Mouse (Mus musculus): ENCODE data around the gene Cdk5rap1. TPM values are rescaled to one million over a fixed set of nuclear protein-coding genes. Genes with fewer than 3 reads are reported as not detected.

Cdk5rap1 gene
- polyA plus RNA-seq, 1 experiment from 2014 or later: 16.1 TPM

DNA sequence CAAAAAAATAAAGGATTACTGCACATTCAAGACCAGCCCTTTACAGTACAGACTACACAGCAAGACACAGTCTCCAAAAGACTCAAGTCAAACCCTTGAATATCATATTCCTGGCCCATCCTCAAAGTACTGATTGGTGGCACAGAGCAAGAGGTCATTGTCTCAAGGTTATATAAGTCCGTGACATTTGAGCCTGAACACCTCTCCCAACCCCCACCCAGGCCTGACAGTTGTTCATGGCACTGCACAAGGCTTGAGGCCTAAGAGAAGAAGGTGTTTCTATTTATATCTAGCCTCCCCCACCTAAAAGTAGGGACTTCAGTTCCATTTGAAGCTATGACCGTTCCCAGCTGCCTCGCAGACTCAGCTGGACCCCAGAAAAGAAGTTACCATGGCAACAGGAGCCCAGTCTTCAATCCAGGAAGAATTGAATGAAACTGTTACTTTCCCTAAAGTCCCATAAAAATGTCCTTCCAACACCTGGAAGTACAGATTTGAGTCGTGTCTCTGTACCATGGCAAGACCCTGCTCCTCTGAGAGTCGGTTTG, 32.7 kb upstream of the Cdk5rap1 start:
- Histone ChIP-seq H3K27me3 (peaks cover 20% of the 10 kb centered on the region), H3K4me3 (no peak overlapping the region), H3K4me1 (replicated peaks) (peaks cover 38% of the 10 kb centered on the region), H3K4me2 (no peak overlapping the region), H3K9ac (no peak overlapping the region; the same call in 1 of the 2 replicates), H3K27ac (no peak overlapping the region), H3K36me3 (no peaks in the 10 kb centered on the region), H3K9me3 (no peaks in the 10 kb centered on the region)
- no peak for ATAC-seq (ENCODE audit: low FRiP score)
- WGBS: 56% methylated on average over 5 of the region's 5 CpGs

- Histone ChIP-seq H3K4me1 (replicated peaks) (peaks cover 42% of the 10 kb centered on the region), H3K9ac (no peak overlapping the region), H3K4me3 (no peak overlapping the region), H3K4me2 (no peak overlapping the region), H3K9me3 (no peaks in the 10 kb centered on the region), H3K36me3 (no peaks in the 10 kb centered on the region), H3K27me3 (peaks cover 10% of the 10 kb centered on the region), H3K27ac (no peak overlapping the region; the same call in 1 of the 2 replicates)
- peak; percentile 55; the same call in 1 of the 2 replicates for ATAC-seq (ENCODE audit: low FRiP score)
- WGBS: 31% methylated on average over 7 of the region's 7 CpGs
Measured at GRCm38 (mm10) chr2:154402811-154403210, 30.0 kb upstream of the Cdk5rap1 start.

- Histone ChIP-seq H3K36me3 (no peaks in the 10 kb centered on the region), H3K4me1 (replicated peaks) (peaks cover 36% of the 10 kb centered on the region), H3K9ac (no peak overlapping the region), H3K4me2 (no peak overlapping the region), H3K27ac (no peak overlapping the region), H3K9me3 (no peaks in the 10 kb centered on the region), H3K27me3 (peaks cover 4% of the 10 kb centered on the region), H3K4me3 (no peak overlapping the region)
- WGBS: 62% methylated on average over 1 of the region's 1 CpGs
- ATAC-seq (ENCODE audit: low FRiP score): no peak
Measured at GRCm38 (mm10) chr2:154401976-154402375, 29.2 kb upstream of the Cdk5rap1 start.

DNA sequence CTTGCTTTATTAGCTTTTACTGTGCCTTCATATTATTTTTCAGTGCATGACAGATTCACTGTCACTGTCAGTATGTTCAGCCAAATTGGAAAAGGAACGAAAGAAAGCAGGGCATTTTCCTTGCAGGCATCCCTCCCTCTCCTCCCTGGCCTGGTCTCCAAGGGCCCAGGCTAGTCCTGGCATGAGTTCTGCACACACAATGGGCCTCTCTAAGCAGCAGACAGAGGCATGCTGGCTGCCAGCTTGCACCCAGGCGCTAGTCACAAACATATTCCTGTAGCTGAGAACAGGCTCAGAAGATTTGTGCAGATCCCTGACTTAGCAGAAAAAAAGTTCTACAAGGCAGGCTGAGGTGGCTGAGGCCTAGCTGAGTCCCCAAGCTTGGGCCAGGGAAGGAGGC, 26.5 kb upstream of the Cdk5rap1 start:
- H3K4me1 ChIP-seq (replicated peaks): peaks cover 18% of the 10 kb centered on the region
- 66% methylated on average over 2 of the region's 2 CpGs for WGBS
- no peak overlapping the region for H3K4me2 ChIP-seq
- no peak overlapping the region for H3K4me3 ChIP-seq
- no peaks in the 10 kb centered on the region for H3K9me3 ChIP-seq
- peak overlapping the region; percentile 27 for H3K27ac ChIP-seq
- H3K9ac ChIP-seq: no peak overlapping the region
- no peaks in the 10 kb centered on the region for H3K27me3 ChIP-seq
- no peak for ATAC-seq (ENCODE audit: low FRiP score)
- no peaks in the 10 kb centered on the region for H3K36me3 ChIP-seq

GRCm38 (mm10) chr2:154398267-154398666, 25.5 kb upstream of the Cdk5rap1 start:
- no peak for ATAC-seq (ENCODE audit: low FRiP score)
- 91% methylated on average over 7 of the region's 7 CpGs for WGBS

GRCm38 (mm10) chr2:154396529-154396928, 23.7 kb upstream of the Cdk5rap1 start:
- 0 out of 2 replicates have a peak, but pooled peaks cover 4% of the 10 kb centered on the region for H3K4me1 ChIP-seq (replicated peaks)
- no peak for ATAC-seq (ENCODE audit: low FRiP score)
- no peak overlapping the region for H3K9ac ChIP-seq
- no peaks in the 10 kb centered on the region for H3K36me3 ChIP-seq
- no peak overlapping the region for H3K27ac ChIP-seq
- no peaks in the 10 kb centered on the region for H3K27me3 ChIP-seq
- H3K4me3 ChIP-seq: no peak overlapping the region
- H3K9me3 ChIP-seq: no peaks in the 10 kb centered on the region
- no peak overlapping the region for H3K4me2 ChIP-seq
- 90% methylated on average over 2 of the region's 2 CpGs for WGBS

More at GRCm38 (mm10) chr2:154398267-154398666, 25.5 kb upstream of the Cdk5rap1 start:
- Histone ChIP-seq H3K9ac (no peak overlapping the region), H3K9me3 (no peaks in the 10 kb centered on the region), H3K27ac (no peak overlapping the region), H3K4me1 (replicated peaks) (peaks cover 12% of the 10 kb centered on the region), H3K4me2 (no peak overlapping the region), H3K36me3 (no peaks in the 10 kb centered on the region), H3K4me3 (no peak overlapping the region), H3K27me3 (no peaks in the 10 kb centered on the region)

DNA sequence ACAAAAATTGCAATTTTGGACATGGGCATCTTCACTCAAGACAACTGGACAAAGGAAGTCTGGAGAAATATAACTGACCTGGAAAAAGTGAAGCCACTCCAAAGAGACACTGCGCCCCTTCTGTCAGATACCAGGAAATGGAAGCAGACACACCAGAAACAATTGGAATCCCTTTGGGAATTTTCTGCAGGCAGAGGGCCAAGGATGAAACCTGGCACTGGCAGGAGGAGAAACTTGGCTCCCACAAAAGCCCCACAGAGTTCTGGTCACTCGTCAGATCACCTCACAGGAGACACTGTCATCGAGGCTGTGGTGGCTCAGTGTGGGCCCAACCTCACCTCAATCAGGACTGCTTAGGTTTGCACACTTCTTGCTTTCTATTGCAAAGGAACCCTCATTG, 21.8 kb upstream of the Cdk5rap1 start:
- Histone ChIP-seq H3K4me3 (no peak overlapping the region), H3K4me1 (replicated peaks) (0 out of 2 replicates have a peak, but pooled peaks cover 1% of the 10 kb centered on the region), H3K9ac (no peak overlapping the region), H3K36me3 (no peaks in the 10 kb centered on the region), H3K9me3 (no peaks in the 10 kb centered on the region), H3K27ac (no peak overlapping the region), H3K4me2 (no peak overlapping the region), H3K27me3 (no peaks in the 10 kb centered on the region)
- 80% methylated on average over 3 of the region's 3 CpGs for WGBS
- ATAC-seq (ENCODE audit: low FRiP score): no peak

DNA sequence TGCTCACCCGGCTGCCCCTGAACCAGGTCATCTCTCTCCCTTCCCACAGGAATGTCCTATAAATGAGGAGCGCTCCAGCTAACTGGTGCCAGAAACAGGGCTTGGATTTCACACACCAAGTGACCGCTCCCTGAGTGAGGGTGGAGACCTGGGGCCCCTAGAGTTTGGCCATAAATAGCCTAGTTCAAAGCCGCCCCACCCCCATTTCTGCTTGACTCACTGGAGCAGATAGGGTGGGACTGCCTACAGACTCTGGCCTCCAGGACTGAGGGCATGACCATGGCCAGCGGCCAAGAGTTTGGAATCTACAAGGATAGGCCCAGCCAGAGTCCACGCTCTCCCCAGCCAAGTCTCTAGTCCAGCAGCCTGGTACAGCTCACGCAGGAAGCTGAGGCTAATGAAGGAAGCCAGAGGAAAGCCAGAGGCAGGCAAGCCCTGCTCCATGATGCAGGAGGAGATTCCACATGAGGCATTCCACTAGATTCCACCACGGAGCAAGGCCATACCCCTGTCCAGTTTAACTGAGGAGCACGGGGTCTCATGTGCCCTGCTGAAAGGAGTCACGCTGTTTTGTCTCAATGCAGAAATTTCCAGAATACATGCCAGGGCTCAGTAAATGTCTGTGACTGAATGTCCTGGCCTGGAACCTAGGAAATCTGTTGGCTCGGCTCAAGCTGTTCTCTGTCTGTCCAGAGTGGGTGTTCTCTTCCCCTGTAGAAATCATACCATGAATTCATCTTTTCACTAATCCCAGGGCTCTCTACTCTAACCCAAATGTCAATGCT, 17.6 kb upstream of the Cdk5rap1 start:
- no peak overlapping the region for H3K27ac ChIP-seq
- ATAC-seq (ENCODE audit: low FRiP score): no peak
- H3K9ac ChIP-seq: no peak overlapping the region
- no peaks in the 10 kb centered on the region for H3K9me3 ChIP-seq
- no peaks in the 10 kb centered on the region for H3K4me1 ChIP-seq (replicated peaks)
- WGBS: 87% methylated on average over 11 of the region's 11 CpGs
- H3K36me3 ChIP-seq: no peaks in the 10 kb centered on the region
- H3K27me3 ChIP-seq: no peaks in the 10 kb centered on the region
- H3K4me3 ChIP-seq: no peak overlapping the region
- no peak overlapping the region for H3K4me2 ChIP-seq

DNA sequence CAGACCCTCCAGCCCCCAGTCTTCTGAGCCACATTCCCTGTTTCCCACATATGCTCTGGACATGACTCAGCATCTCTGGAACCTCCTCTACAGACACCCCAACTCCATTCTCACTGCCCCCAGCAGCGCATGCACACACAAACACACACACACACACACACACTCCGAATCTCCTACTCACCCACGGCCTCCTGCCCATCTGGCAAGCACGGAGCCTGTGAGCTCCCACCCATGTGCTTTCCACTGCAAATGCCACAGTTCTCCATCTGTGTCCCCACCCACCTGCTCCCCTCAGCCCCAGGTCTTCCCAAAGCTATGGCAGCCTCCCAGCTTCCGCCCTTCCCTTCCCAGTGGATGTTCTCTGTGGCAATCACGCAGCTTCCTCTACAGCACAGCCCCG, 6.3 kb upstream of the Cdk5rap1 start:
- Histone ChIP-seq H3K9me3 (no peaks in the 10 kb centered on the region), H3K36me3 (no peaks in the 10 kb centered on the region; the same call in 1 of the 2 replicates), H3K4me1 (replicated peaks) (no peaks in the 10 kb centered on the region), H3K27ac (no peak overlapping the region), H3K9ac (no peak overlapping the region), H3K4me3 (no peak overlapping the region), H3K27me3 (no peaks in the 10 kb centered on the region), H3K4me2 (no peak overlapping the region)
- 87% methylated on average over 7 of the region's 7 CpGs for WGBS
- no peak for ATAC-seq (ENCODE audit: low FRiP score)

GRCm38 (mm10) chr2:154374807-154375601, 2.2 kb upstream of the Cdk5rap1 start:
- Histone ChIP-seq H3K9ac (no peak overlapping the region), H3K4me1 (replicated peaks) (peaks cover 10% of the 10 kb centered on the region), H3K27me3 (no peaks in the 10 kb centered on the region), H3K36me3 (no peaks in the 10 kb centered on the region), H3K9me3 (no peaks in the 10 kb centered on the region), H3K27ac (no peak overlapping the region), H3K4me2 (no peak overlapping the region), H3K4me3 (no peak overlapping the region)
- 75% methylated on average over 6 of the region's 6 CpGs for WGBS
- ATAC-seq (ENCODE audit: low FRiP score): no peak

DNA sequence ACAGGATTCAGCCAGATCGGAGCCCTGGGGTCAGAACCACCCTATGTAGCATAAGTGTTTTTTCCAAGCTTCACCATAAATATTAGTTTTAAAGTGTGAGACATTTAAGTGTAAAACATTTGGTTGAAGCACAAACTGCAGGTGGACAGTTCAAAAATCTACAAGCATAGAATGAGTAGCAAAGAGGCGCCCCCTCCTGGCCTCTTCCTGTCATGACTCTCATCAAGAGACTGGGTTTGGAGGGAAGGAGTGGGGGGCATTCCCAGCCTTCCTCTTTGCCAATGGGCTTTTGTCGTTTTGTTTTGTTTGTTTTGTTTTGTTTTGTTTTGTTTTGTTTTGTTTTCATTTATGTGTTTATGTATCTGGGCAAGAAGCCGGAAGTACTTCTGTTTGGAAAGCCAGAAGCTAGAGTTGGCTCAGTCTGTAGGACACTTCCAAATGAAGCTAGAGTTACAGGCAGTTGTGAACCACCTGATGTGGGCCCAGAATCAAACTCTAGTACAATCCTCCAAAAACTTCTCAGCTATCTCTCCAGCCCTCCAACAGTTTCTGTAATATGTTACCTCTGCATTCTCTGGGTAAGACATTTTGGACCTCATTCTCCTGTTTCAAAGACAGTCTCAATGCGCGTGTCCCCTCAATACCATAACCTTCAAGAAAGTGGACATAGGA, 1.3 kb upstream of the Cdk5rap1 start:
- Histone ChIP-seq H3K36me3 (peaks cover 5% of the 10 kb centered on the region; the same call in 1 of the 2 replicates), H3K4me1 (replicated peaks) (peaks cover 10% of the 10 kb centered on the region), H3K9ac (no peak overlapping the region), H3K4me2 (no peak overlapping the region), H3K9me3 (no peaks in the 10 kb centered on the region), H3K4me3 (no peak overlapping the region), H3K27ac (no peak overlapping the region), H3K27me3 (no peaks in the 10 kb centered on the region)
- no peak for ATAC-seq (ENCODE audit: low FRiP score)
- 62% methylated on average over 6 of the region's 6 CpGs for WGBS

Measured in hindbrain, embryonic 13.5 days (tissue).